Mouse (Mus musculus) G1E (cell line): Measurements from ENCODE around the gene Mtap.

ENCODE experiments used
- CTCF ChIP-seq: IDR thresholded peaks from 2 replicates; pipeline ENCODE4 v1.5.1; 2012; ENCODE audit warnings: low read depth, low read length, inconsistent platforms, mixed read lengths
- GATA1 ChIP-seq: IDR thresholded peaks from 2 replicates; pipeline ENCODE4 v1.6.1; 2012; ENCODE audit warnings: borderline replicate concordance, low read length, inconsistent platforms, mixed read lengths
- POLR2AphosphoS5 ChIP-seq: IDR thresholded peaks from 2 replicates; pipeline ENCODE4 v1.6.1; 2012; ENCODE audit warnings: low read depth, low read length, inconsistent platforms; ENCODE audit not compliant: insufficient replicate concordance

DNA sequence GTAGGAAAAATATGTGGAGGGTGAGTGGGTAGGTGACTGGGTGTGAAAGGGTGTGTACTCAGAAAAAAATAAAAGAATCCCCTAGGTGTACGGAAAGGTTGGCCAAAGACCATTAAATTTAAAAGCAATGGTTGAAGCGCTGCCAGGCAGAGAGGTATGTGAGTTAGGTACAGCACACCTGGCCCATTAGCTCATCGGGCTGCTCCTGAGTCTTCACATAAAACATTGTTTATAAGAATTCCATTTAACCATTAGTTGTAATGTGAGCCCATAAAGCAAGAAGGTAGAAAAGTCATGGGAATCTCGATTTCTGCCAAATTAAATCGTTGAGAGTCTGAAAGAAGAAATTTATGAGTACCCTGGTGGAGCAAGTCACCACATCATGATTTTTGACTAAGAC lies 42.1 kb upstream of the Mtap start:
- TF ChIP-seq CTCF = no peak
- no peak for TF ChIP-seq GATA1
- TF ChIP-seq POLR2AphosphoS5 = no peak
